Mouse (Mus musculus): ENCODE measurements around the gene Polr2j. TPM values are rescaled to one million over a fixed set of nuclear protein-coding genes. Genes with fewer than 3 reads are reported as not detected.
A peak's percentile ranks its signal among the peaks of the same experiment; 100 is the strongest.
"Not testable (repeated sequence)": the region's sequence is repeated elsewhere in the genome, so short reads cannot be mapped to it uniquely, and the experiment has no call there.

Polr2j gene
- total RNA-seq, 2 experiments from 2014 or later: 84.1 to 89.4 TPM

GRCm38 (mm10) chr5:136104511-136104910 lies 11.9 kb upstream of the Polr2j start:
- no peak for DNase-seq

GRCm38 (mm10) chr5:136108486-136108885 lies 7.9 kb upstream of the Polr2j start:
- DNase-seq: no peak

DNA sequence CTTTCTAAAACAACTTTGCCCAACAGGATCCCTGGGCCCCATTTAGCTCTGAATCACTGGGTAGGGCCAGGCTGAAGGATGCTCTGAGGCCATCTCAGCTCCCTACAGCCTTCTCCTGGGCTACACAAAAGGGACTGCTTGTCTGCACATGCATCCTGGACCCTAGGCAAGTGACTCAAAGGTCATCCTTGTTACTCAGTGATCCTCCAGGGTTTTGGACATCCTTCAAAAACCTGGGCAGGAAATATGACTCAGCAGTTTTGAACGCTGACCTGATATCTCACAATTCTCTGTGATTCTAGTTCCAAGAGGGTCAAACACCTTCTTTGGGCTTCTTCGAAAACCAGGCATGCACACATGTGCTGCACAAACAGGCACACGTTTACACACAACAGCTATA lies 7.4 kb upstream of the Polr2j start:
- DNase-seq: no peak

- not testable (repeated sequence) for DNase-seq
Measured at GRCm38 (mm10) chr5:136113546-136113945, 2.9 kb upstream of the Polr2j start.

GRCm38 (mm10) chr5:136116784-136117112 lies 317 bp downstream of the Polr2j start:
- DNase-seq: no peak

DNA sequence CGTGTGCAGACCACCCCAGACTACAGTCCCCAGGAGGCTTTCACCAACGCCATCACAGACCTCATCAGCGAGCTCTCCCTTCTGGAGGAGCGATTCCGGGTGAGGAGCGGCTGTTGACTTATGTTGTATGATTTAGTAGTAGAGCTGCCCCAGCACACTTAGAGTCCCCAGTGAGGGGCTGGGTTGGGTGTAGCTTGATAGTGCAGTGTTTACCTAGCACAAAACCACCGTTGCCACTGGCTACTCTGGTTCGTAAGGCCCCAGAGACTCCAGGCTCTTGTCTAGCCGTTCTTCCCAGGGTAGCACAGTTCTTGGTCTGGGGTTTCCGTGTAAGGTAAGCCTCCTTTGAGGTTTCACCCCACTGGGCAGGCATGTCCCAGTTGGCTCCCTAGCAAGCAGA lies 5.7 kb downstream of the Polr2j start:
- no peak for DNase-seq

DNA sequence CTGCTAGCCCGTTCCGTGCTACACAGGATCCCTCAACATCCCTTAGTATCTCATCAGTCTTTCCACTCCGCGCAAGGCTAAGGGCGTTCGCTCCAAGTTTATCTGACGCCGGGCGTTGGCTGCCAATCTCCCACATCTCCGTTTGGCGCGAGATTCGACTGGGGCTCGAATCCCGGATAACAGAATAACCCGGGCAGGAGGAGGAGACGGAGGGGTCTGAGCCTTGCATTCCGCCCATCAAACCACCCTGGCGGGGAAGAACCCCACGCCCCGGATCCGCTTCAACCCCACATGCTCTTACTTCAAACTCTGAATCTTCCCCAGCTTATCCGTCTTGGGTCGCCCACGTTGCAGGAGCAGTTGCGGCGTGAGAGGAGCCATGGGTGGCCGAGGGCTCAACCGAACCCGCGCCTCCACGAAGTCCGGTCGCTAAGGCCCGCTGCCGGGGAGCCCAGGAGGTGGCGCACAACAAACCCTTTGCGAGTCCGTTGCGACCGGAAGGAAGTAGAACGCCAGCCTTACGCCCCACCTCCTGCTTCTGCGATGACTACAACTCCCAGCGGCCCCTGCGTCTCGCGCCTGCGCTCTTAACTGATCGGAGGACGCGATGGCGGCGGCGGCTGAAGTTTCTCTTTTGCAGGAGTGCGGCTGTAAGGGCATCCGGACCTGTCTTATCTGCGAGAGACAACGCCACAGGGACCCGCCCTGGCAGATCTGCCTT lies 19.3 kb downstream of the Polr2j start, which contains the start of the genes Lrwd1 and Alkbh4:
Gene Lrwd1 (minus strand): TSS at position 504 of the 721 bp plus-strand sequence.
Gene Alkbh4 (plus strand): TSS at position 576 of the 721 bp plus-strand sequence.
- peak; percentile 96 for DNase-seq

- DNase-seq: no peak
Measured at GRCm38 (mm10) chr5:136136292-136136990, 20.0 kb downstream of the Polr2j start.

DNA sequence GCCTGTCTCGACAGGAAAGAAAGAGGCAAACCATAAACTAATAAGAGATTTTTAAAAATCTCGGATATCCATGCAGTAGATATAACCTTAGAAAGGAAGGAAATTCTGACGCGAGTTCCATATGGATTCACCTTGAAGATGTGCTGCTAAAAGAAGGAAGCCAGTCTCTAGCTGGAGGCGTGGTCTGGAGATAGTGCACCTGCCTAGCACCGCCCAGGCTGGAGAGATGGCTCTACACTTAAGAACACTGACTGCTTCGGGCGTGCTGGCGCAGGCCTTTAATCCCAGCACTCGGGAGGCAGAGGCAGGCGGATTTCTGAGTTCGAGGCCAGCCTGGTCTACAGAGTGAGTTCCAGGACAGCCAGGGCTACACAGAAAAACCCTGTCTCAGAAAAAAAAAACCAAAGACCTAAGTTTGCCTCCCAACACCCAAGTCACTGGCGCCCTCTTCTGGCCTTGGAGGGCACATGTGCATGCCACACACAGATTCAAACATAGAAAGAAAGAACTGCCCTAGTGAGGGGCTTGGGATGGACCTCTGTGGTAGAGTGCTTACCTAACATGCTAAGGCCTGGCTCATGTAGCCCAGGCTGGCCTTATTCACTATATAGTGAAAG lies 21.3 kb downstream of the Polr2j start:
- DNase-seq: peak; percentile 62

- no peak for DNase-seq
Measured at GRCm38 (mm10) chr5:136139393-136139792, 23.0 kb downstream of the Polr2j start.

- no peak for DNase-seq
Measured at GRCm38 (mm10) chr5:136140057-136140482, 23.6 kb downstream of the Polr2j start.

DNA sequence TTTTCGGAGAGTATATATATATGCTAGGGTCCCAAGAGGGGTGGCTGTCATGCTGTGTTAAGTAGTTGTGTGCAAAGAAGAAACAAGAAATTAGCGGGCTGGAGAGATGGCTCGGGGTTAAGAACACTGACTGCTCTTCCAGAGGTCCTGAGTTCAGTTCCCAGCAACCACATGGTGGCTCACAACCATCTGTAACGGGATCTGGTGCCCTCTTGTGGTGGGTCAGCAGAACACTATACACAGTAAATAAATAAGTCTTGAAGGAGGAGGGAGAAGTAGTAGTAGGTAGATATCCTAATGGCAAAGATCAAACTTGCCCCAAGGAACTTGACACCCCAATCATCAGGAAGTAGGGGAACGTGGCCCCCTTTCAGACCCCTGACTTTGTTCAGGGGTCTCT lies 26.3 kb downstream of the Polr2j start:
- no peak for DNase-seq

- DNase-seq: peak; percentile 24
Measured at GRCm38 (mm10) chr5:136143161-136143755, 26.8 kb downstream of the Polr2j start.

GRCm38 (mm10) chr5:136144606-136145430 lies 28.4 kb downstream of the Polr2j start:
- DNase-seq: no peak

DNA sequence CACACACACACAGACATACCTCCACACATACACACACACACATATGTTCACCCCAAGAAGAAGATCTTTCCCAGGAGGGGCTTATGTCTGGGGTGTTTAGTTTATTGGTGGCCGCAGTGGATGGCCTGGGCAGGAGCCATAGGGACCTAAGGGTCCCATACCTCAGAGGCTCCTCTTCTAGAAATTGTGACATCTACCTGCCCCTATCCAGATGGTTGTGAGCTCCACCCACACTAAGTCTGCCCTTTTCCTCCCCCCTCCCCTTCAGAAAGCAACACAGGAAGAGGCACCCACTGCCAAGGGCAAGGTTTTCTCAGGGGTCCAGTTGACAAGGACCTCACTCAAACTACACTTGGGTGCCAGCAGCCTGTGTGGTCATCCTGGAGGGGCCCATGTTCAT lies 30.5 kb downstream of the Polr2j start:
- no peak for DNase-seq

GRCm38 (mm10) chr5:136147704-136148103 lies 31.3 kb downstream of the Polr2j start:
- DNase-seq: no peak

DNA sequence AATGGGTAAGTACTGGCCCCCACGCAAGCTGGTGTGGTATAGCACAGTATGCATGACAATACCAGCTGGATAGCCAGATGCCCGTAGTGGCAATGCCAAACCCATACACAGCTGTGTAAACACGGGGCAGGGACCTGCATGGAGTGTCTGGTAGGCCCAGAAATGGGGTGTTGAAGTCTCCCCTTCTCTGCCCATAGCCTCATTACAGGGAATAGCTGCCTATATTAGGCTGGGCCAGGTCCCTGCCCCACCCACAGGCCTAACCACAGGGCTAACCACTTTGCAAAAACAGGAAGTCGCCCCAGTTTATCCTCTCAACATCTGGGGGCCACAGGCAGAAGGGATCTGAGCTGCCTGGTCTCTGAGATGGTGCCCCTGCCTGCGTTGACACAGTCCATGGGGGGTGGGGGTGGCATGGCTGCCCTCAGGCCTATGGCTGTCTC lies 32.7 kb downstream of the Polr2j start:
- DNase-seq: not testable (repeated sequence)

DNA sequence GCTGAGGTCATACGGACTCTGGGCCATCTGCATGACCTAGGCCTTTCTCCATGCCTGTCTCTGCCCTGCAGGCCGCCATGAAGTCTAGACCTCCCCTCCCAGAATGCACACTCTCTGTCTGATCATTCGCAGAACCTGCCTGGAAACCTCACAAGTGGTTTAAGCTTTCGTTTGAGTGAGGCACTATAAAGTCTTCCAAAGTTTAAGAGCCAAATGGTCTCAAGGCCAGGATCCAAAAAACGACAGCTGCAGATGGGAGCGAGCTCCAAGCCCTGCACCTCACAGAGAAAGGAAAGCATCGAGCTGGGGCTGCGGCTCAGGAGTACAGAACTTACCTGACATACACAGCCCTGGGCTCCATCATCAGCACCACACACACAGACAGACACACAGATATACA lies 35.9 kb downstream of the Polr2j start:
- DNase-seq: no peak

GRCm38 (mm10) chr5:136155399-136155798 lies 39.0 kb downstream of the Polr2j start:
- DNase-seq: no peak

DNA sequence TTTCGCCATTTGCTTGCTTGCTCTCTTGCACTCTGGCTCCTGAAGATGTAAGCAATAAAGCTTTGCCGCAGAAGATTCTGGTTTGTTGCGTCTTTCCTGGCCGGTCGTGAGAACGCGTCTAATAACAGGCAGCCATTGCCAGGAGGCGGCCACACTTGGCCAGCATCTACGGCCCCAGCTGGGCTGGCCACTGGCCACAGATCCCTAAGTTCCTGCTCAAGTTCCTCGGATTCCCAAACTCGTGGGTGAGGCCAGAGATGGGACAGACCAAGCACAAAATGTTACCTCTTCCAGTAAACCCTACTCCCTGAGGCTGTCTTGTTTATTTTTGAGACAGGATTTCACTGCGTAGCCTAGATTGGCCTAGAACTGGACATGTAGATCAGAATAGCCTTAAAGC lies 43.7 kb downstream of the Polr2j start:
- DNase-seq: not testable (repeated sequence)

GRCm38 (mm10) chr5:136163807-136164474 lies 47.5 kb downstream of the Polr2j start:
- no peak for DNase-seq

Data from adrenal gland, postnatal 10 days (tissue).